Mouse (Mus musculus) R1 (cell line): ENCODE results near the gene Ypel3.
A peak's percentile ranks its signal among the peaks of the same experiment; 100 is the strongest.
"Not testable (repeated sequence)": the region's sequence is repeated elsewhere in the genome, so short reads cannot be mapped to it uniquely, and the experiment has no call there.

Source experiments
- DNase-seq: peaks from one replicate; pipeline ENCODE4 v3.0.0-alpha.2; 2018; ENCODE audit warnings: low read depth, low spot score

The Ypel3 gene

DNA sequence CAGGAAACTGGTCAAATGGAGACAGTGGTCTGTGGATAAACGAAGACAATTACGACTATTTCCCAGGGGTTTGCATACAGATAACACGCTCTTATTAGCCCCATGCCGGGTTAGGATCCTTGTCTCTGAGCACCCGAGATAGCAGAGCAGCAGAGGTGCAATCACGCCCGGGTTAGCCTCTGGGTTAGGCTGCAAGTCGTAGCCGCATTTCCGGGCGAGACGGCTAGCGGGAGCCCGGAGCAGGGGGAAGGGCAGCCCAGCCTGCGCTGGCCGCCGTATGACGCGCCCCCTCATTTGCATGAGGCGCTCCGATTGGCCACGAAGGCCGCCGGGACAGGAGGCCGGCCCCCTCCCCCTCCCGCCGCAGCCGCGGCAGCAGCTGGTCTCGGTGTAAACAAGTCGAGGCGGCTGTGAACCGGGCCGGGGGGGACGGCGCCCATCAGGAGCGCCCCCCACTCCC is at the start of gene Ypel3:
Ypel3 (plus strand) TSS at position 358 of the 460 bp plus-strand sequence.
- peak; percentile 81 for DNase-seq

DNA sequence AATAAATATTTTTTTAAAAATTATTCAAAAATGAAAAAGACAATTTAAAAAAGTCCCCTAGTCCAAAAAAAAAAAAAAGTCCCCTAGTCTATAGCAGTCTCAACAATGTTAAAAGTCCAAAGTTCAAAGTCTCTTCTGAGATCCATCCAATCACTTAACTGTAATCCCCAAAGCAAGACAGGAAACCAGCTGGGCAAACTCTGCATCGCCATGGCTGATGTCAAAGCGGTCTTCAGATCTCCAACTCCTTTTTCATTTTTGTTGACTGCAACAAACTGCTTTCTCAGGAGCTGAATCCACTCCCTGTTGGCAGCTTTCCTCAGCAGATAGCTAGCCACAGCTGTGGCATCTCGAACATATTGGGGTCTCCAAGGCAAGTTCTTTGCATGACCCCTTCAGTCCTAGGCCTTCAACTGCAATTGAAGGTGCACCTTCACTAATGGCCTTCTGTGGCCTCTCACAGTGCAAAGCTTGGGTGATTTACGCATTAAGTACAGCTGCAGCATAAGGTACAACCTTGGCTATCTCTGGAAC is 46.4 kb upstream of the Ypel3 start:
- not testable (repeated sequence) for DNase-seq

DNA sequence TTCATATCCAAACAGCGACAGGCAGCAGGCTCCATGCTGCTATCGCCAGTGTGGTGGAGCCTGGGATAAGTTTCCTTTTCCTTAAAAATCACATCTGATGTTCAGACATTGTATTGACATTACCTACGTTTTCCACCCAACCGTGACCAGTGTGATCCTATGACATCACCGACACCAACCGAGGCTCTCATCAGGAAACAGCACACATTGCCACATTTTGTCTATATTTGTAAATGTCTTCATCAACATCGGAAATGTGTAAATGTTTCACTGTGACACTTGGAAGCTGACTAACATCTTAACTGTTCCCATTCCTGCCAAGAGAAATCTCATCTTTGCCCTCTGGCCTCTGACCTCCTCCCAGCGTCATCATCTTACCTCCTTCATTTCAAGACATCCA is 40.6 kb upstream of the Ypel3 start:
- no peak for DNase-seq

DNA sequence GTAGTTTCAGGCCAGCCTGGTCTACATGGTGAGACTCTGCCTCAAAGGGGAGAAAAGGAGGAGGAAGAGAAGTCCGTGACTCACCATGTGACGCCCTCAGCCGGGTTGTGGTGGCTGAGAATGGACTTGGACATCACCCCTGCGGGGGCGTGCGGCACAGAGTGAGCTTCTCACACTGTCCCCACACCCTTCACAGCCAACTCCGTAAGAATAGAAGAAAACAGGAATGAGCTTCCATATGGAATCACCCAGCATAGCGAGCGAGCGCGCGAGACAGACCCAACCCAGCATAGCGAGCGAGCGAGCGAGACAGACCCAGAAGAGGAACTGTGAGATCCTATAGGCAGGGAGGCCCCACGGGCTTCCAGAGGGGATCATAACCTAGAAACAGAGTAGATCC is 37.2 kb upstream of the Ypel3 start:
- DNase-seq: no peak

DNA sequence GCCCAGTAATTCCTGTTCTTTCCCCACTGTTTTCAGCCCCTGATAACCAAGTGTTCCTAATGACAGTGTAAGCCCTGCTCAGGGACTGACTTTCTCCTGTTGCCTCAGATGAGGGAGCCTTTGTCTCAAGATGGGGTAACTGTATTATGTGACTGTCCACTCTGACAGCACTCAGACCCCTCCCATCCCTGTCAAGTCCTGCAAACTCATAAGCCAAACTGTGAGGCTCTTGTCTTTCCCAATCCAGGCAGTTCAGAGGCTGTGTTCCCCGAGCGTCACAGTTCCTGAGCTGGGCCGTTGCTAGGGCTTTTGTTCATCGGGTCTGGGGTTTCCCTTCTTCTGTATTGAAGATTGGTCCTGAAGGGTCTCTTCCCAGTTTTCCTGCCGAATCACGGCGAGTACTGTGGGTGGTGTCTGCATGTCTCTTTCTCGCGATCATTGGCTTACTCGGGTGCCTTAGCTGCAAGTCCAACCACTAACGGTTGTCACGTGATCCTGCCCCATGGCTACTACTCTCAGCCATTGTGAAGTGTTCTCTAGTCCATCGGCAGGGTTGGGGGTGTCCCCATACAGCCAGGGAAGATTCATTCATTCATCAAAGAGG is 36.5 kb upstream of the Ypel3 start:
- peak; percentile 63 for DNase-seq

DNA sequence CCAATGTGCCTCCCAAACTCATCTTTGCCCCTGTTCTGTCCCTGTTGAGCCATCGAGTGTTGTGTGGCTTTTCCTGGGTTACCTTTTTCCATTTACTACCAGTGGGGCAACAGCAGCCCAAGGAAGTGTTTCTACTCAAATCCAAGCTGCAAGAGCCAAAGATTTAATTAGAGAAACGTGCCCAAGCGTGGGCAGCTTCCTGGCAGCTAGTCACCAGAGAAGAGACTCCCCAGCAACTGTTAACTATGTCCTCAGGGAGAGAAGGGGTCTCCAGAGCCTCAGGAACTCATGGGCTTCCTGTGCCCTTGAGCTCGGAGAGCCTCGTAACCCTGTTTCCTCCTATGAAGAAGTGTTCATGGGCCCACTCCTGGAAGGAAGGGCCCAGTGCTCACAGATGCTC is 35.8 kb upstream of the Ypel3 start:
- no peak for DNase-seq

DNA sequence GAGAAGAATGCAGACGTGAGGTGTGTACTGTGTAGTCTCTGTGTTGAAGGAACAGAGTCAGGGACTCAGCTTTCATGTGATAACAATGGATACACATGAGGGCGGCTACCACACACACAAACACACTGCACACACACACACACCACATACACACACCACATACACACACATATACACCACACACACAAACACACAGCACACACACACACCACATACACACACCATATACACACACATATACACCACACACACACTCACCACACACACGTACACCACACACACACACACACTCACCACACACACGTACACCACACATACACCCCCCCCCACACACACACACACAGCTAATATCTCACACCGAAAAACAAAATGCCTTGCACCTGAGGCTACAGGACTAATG is 35.3 kb upstream of the Ypel3 start:
- no peak for DNase-seq

DNA sequence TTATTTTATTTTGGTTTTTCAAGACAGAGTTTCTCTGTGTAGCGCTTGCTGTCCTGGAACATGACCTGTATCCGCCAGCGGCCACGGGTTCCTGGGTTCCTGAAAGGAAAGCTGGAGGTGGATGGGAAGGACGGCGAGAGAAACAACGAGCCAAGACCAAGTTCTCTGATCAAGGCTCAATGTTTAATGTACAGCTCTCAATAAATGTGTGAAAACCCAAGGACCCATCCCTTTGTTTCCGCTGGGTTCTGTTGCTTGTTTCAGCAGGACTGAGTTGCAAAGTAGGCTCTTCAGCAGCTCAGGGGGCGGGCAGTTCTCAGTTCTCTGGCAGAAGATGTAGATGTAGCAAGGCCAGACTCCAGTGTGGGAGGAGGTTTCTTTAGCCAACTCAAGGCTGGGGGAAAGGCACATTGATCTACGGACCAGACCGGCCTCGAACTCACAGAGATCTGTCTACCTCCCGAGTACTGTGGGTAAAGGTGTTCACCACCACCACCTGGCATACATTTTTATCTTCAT is 34.7 kb upstream of the Ypel3 start:
- no peak for DNase-seq

DNA sequence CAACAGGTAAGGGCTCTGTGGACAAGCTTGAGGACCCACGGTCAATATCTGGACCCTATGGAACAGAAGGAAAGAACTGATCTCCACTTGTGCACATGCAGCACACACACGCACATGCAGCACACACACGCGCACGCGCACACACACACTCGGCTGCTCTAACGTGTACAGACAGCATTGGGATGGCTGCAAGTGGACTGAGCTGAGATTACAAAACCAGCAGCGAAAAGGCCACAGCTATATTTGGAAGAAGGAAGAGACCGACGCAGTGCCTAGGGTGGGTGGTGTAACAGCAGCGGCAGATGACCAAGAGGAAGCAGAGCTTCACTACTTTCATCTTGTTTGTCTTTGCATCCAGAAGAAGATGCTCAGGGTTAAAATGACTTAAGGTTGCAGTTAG is 30.7 kb upstream of the Ypel3 start:
- no peak for DNase-seq

DNA sequence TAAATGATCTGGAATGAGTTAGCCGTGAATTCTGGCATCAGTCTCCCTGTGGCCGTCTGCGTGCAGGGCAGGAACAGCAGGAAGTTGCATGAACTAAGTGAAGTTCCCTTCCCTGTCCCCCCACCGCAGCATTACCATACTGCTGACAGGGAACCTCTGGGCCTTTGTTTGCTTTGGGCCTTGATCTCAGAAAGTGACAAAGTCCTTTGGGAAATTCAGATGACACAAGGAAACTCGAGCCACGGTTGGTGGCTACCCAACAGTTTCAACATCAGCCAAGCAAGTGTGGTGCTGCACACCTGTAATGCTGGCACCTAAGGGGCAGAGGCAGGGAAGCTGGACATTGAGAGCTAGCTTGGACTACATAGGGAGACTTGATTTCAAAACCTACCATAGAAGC is 30.0 kb upstream of the Ypel3 start:
- DNase-seq: no peak

DNA sequence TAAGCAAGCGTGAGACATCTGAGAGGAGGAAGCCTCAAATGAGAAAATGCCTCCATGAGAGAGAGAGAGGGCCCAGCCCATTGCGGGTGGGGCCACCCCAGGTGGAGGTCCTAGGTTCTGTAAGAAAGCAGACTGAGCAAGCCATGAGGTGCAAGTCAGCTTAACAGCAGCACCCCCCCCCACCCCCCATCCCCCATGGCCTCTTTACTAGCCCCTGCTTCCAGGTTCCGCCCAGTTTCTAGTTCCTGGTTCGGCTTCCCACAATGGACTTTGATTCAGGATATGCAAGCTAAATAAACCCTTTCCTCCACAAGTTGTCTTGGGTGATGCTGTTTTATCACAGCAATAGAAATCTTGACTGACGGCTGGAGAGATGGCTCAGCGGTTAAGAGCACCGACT is 27.9 kb upstream of the Ypel3 start:
- peak; percentile 30 for DNase-seq

DNA sequence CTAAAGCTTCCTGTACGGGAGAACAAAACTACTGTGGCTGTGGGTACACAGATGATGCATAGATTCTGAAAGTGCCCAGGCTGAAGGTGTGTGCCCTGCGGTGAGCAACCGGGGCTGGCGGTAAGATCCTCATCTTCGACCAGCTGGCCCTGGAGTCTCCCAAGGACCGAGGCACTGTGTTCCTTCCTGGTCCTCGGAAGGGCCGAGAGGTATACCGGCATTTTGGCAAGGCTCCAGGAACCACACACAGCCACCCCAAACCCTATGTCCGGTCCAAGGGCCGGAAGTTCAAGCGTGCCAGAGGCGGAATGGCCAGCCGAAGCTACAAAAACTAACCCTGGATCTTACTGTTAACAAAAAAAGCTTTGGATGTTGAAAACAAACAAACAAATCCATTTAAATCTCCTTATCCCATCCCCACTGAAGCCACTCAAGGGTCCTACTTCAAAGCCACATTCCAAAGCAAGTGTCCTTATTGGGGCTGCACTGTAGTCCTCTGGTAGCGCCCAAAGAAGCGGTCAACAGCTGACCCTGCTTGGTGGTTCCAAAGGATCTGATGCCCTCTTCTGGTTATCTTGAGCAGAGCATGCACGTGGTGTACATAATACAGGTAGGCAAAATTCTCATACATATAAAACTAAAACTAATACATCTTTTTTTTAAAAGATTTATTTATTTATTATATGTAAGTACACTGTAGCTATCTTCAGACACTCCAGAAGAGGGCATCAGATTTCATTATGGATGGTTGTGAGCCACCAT is 27.0 kb upstream of the Ypel3 start:
- DNase-seq: no peak

DNA sequence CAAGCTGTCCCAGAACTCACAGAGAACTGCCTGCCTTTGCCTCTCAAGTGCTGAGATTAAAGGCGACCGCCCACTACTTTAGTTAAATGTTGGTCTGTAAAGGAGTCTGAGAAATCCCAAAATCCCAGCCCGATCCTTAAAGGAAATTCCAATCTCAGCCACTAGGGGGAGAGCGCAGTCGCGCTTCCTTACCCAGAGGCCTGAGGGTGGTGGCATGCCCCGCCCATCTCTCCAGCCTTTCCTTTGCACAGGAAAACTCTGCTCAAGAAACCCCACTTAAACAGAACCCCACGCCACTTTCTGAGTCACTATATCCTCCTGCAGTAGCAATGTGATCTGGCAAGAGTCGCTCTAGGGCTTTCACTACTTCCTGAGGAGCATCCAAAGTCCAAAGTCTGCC is 21.9 kb upstream of the Ypel3 start:
- DNase-seq: peak; percentile 88

DNA sequence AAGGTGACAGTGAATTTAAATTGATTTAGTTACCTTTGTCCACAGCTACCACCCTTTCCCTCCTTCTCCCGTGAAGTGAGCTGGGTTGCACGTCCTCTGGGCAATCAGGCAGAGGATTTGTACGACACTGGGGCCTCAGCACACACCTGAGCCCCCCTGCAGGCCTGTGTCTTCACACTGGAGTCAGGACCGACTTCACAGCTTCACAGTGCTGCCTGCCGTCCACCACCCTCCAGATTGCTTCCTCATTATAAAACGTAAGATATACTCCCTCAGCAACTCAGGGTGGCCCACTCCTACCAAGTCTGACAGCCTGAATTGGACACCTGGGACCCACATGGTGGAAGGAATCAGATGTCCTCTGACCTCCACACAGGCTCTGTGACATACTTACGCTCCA is 18.2 kb upstream of the Ypel3 start:
- no peak for DNase-seq

DNA sequence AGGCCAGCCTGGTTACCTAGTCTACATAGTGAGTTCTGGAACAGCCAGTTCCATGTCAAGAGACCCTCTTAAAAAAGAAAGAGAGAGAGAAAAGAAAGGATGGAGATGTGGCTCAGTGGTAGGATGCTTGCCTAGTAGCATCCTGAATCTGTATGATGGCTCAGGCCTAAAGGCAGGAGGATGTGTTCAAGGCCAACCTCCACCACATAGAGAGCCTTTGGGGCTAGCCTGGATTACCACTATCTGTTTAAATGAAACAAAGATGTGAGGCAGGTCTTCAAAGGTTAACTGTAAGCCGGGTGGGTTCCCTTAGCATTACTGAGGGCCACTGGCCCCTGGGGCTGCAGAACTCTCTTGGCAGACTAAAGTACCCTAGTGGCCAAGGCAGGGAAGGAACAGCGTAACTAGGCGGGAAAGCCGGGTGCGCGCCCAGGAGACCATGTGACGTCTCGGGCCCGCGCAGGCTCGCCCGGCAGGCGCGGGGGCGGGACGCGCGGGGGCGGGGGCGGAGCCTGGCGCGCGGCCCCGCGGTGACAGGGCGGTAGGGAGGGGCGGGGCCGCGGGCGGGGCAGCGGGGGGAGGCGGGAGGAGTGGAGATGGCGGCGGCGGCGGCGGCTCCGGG is 17.6 kb upstream of the Ypel3 start, which contains the start of gene Mapk3:
Mapk3 (plus strand) TSS at position 552 of the 622 bp plus-strand sequence.
- peak; percentile 94 for DNase-seq

DNA sequence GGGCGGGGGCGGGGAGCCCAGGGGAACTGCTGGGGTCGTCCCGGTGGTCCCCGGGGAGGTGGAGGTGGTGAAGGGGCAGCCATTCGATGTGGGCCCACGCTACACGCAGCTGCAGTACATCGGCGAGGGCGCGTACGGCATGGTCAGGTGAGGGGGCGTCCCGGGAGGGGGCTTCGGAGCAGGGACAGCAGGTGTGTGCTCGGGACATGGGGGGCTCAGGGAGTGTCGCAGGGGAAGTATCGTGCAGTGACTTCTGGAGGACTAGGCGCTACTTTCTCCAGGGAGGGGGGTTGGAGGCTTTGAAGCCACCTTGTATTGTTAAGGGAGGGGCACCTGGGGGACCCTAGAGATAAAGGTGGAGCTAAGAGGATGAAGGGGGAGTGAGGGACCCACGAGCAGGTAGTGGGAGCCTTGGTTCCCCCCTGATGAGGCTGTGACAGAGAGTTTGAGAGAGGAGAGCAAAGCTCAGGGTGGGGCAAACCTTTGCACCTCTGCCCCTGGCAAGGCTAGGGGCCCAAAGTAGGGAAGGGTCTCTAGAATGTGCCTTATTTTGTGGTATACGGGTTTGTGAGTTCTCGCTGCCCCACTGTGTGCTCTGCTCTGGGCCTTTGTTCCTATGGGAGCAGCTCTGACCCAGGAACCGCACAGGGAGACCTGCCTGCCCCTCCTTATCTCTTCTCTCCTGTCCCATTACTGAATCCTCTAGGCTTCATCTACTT is 16.9 kb upstream of the Ypel3 start:
- DNase-seq: no peak

DNA sequence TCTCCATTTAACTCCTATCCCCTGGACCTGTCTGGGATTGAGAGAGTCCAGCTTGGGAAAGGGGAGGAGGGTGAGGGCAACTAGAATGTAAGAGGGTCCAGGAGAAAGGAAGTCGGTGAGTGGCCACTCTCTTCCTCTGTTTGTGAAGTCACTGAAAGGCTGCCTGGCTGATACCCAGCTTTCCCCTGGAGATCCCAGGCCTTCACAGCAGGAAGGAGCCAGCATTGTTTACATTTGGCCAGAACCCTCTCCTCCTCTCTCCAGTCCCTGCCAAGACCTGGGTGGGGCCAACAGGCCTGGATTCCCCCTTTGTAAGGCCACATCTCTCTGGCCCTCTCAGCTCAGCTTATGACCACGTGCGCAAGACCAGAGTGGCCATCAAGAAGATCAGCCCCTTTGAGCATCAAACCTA is 16.4 kb upstream of the Ypel3 start:
- DNase-seq: peak; percentile 62

DNA sequence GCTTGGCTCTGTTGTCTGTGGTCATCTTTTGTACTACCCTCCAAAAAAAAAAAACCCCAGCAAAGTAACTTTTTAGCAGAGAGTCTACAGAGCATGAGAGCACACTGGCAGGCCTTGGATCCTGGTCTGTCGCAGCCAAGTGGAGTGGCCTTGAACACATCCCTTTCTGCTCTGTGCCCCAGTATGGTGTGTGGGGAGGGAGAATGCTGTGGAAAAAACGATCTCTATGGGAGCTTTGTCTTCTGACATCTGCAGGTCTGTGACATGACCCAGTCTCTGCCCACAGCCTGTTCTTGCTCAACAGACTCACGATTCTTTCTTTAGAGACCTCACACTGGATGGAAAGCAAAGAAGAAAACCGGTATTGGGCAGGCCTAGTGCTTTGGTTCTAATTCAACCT is 15.8 kb upstream of the Ypel3 start:
- DNase-seq: no peak

DNA sequence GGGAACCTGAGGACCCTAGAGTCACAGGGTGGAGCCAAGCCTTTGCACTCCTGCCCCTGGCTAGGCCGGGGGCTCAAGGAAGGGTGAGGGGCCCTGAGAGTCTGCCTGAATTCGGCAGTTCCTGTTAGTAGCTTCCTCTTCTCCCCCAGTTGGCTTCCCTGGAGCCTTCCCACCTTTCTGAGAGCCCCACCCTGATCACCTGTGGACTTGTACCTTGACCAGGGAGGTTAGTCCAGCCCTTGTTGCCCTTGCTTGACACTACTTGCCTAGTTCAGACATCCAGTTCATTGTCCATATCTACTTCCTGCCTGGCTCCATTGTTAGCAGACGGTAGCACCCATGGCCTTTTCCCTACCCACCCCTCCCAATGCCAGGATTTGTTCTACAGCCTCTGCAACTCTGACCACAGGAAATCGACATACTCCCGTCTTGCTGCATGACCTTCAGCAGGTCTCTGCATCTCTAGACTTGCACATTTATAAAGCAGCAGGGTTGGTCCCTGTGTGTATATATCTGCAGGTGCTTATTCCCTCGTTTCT is 15.2 kb upstream of the Ypel3 start:
- DNase-seq: no peak

DNA sequence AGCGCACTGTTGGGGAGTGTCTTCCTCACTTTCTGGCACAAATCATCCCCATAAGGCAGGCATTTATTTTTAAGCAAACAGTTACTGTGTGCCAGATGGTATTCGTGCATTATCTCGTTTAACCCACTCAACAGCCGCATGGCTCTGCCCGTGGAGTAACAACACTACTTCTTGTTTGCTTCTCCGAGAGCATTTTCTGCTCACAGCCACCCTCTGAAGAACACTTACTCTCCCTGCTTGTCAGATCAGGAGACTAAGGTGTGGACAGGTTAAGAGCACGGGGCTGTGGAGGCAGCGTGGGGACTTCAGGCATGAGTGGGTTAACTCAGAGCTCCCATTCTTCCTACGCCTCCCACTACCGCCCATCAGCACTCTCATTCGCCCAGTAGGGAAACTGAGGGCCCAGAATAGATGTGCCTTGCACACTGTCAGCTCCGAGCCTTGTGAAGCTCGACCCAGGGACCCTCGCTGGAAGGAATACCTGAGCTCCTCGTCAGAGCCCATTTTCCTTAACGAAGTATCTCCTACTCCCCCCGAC is 14.2 kb upstream of the Ypel3 start:
- DNase-seq: no peak

DNA sequence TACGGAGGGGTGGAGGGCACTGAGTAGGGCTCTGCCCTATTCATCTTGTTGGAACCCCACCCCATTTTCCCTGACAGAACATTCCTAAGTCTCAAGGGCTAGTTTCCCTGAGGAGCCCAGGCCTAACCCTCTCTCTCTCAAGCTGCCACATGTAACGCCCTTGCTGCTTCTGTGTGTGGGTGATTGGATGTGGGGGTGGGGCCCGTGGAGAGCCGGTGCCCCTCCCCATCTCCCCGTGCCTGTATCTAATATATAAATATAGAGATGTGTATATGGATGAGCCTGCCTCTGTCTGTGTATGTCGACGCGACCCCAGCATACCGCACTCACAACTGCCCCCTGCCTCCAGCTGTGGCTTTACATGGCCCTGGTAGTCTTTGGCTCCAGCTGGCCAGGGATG is 11.2 kb upstream of the Ypel3 start:
- DNase-seq: no peak
